Mouse (Mus musculus) cerebellum, adult 2 months (tissue): ENCODE measurements around the gene Olfr680-ps1. TPM values are rescaled to one million over a fixed set of nuclear protein-coding genes. Genes with fewer than 3 reads are reported as not detected.
"Not testable (repeated sequence)": the region's sequence is repeated elsewhere in the genome, so short reads cannot be mapped to it uniquely, and the experiment has no call there.

Experiments
- DNase-seq, 2 experiments: peaks; one replicate each; pipeline ENCODE4 v3.0.0; 2021
- H3K27ac ChIP-seq: fragments of 200-500 bp; 2 replicates; pipeline ENCODE4 v1.5.1; 2012; ENCODE audit warnings: low read length, control low read depth, inconsistent platforms; ENCODE audit not compliant: insufficient read depth
- H3K27me3 ChIP-seq: fragments of 200-500 bp; 2 replicates; pipeline ENCODE4 v1.6.1; 2012; ENCODE audit warnings: inconsistent platforms, mild to moderate bottlenecking, low read length, moderate library complexity; ENCODE audit not compliant: control insufficient read depth, insufficient read depth
- H3K4me1 ChIP-seq: fragments of 200-500 bp; 2 replicates; pipeline ENCODE4 v1.6.1; 2011; ENCODE audit warnings: low read length; ENCODE audit not compliant: control insufficient read depth, insufficient read depth
- H3K4me3 ChIP-seq: fragments of 200-500 bp; replicated peaks from 2 replicates; pipeline ENCODE3; 2011; ENCODE audit warnings: mild to moderate bottlenecking, low read depth, low read length, control low read depth; ENCODE audit not compliant: insufficient read depth
- CTCF ChIP-seq: fragments of 200-500 bp; IDR thresholded peaks from 2 replicates; pipeline ENCODE4 v1.5.1; 2011; ENCODE audit warnings: low read depth, mild to moderate bottlenecking, control low read depth, low read length, moderate library complexity, borderline replicate concordance; ENCODE audit not compliant: insufficient read depth
- POLR2A ChIP-seq: fragments of 200-500 bp; IDR thresholded peaks from 2 replicates; pipeline ENCODE4 v1.6.1; 2011; ENCODE audit warnings: low read length, control low read depth, borderline replicate concordance; ENCODE audit not compliant: insufficient read depth
- WGBS: fragments of 180-500 bp; shearing (Covaris S2); methylation state at CpG from one replicate; pipeline ENCODE4 v1.1.7; 2018; 5-methylcytosine and 5-hydroxymethylcytosine counted together
- polyA plus RNA-seq: library from polyadenylated mRNA; depleted of rRNA; stranded (reverse); fragments of >200 nt; gene quantifications from 2 replicates; pipeline ENCODE4 v1.2.3, GENCODE M21; 2012; rRNA removed

Gene Olfr680-ps1
- not detected in 2 replicates for polyA plus RNA-seq

DNA sequence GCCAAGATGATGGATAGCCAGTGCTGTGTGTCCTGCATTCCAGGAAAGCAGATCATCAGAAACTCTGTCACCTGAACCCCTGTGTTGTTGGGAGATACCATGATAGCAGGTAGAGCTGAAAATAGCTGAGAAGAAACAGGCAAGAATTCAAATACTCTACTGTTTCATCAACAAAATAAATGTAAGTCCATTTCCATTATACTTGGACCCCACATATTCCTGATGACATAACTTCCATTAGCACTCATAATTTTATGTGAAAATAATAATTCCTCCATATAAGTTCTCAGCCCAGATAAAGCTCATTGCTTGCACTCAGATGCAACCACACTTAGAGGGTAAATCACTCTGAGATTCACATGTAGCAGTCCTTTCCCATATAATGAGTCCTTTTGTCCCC, at the start of gene Olfr680-ps1:
Gene Olfr680-ps1, minus strand, starts transcription at position 101 of the 400 bp plus-strand sequence.
- not testable (repeated sequence) for H3K4me1 ChIP-seq, H3K4me3 ChIP-seq, DNase-seq, H3K27me3 ChIP-seq, H3K27ac ChIP-seq

DNA sequence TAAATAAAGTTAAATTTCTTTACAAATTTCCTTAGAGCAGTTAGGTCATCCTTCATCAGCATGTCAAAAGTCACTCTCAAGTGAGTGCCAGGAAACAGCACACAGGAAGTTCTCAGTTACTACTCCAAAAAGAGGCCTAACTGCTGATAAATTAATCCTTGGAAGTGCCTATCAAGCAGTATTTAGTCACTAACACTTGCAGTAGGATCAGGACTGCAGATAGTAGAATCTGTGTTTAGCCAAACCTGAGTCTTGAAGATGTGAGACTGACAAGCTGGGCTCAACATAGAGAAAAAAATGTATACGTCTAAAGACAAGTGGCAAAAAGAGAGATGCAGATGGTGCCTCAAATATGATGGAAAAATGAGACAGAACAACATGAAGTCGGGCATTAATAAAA, 48.7 kb upstream of the Olfr680-ps1 start:
- Histone ChIP-seq H3K4me3 (no peak overlapping the region), H3K27ac (no peak overlapping the region), H3K27me3 (no peaks in the 10 kb centered on the region), H3K4me1 (no peaks in the 10 kb centered on the region)
- no peak for DNase-seq
- 68% methylated on average over 2 of the region's 2 CpGs for WGBS
- TF ChIP-seq POLR2A (no peak), CTCF (no peak)

DNA sequence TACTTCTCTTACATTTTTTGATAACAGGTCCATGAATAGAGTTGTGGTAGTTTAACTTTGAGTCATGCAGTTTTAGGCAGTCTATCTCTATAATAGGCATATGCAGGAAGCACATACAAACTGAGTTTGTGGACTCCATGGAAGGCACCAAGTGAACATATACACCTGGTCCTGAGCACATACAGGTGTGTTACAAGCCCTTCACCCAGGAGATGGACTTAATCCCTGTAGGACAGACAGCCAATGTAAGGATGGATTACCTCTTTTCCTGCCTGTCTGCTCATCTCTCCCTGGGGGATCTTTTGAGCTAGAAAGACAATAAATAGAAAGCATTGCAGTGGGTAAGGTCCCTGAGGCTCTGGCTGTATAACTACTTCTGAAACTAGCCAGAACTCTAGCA, 23.9 kb upstream of the Olfr680-ps1 start, which contains the start of gene Olfr681:
Gene Olfr681, plus strand, starts transcription at position 301 of the 400 bp plus-strand sequence.
- no peaks in the 10 kb centered on the region for H3K4me1 ChIP-seq
- H3K4me3 ChIP-seq: no peak within 1 kb of the TSS
- H3K27ac ChIP-seq: no peak within 1 kb of the TSS
- no peak for TF ChIP-seq POLR2A
- no peak for TF ChIP-seq CTCF
- no peaks in the 10 kb centered on the region for H3K27me3 ChIP-seq
- no peak for DNase-seq

DNA sequence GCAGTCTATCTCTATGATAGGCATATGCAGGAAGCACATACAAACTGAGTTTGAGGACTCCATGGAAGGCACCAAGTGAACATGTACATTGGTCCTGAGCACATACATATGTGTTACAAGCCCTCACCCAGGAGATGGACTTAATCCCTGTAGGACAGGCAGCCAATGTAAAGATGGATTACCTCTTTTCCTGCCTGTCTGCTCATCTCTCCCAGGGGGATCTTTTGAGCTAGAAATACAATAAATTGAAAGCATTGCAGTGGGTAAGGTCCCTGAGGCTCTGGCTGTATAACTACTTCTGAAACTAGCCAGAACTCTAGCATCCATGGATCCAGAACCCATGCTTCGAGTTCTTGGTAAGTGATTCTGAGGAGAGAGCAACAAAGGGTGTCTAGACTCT, 11.7 kb downstream of the Olfr680-ps1 start, which contains the start of gene Olfr679:
Gene Olfr679, plus strand, starts transcription at position 301 of the 400 bp plus-strand sequence.
- Histone ChIP-seq H3K4me3 (no peak within 1 kb of the TSS), H3K4me1 (no peaks in the 10 kb centered on the region), H3K27ac (no peak within 1 kb of the TSS), H3K27me3 (no peaks in the 10 kb centered on the region)
- DNase-seq: no peak
- 48% methylated on average over 1 of the region's 1 CpGs for WGBS
- TF ChIP-seq POLR2A (no peak), CTCF (no peak)

DNA sequence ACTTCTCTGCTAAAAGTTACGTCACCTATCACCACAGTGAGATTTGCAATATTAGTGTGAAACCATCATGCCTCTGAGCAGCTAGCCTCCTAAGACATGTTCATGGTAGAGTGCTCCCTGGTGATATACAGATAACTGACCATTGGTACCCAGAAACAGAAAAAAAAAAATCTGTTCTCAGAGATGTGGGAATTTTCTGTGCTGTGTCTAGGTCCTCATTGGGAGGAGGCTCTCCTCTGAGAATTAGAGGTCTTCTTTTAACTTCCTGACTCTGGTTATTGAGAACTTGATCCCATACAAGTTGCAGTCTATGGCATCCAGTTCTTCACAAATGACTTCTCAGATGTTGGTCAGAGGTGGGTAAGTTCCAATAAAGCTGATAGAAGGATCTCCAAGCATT, 28.4 kb downstream of the Olfr680-ps1 start, which contains the start of gene Olfr678:
Gene Olfr678, plus strand, starts transcription at position 301 of the 400 bp plus-strand sequence.
- Histone ChIP-seq H3K4me3 (no peak within 1 kb of the TSS), H3K27me3 (no peaks in the 10 kb centered on the region), H3K27ac (no peak within 1 kb of the TSS), H3K4me1 (no peaks in the 10 kb centered on the region)
- WGBS: 86% methylated on average over 1 of the region's 1 CpGs
- TF ChIP-seq CTCF (no peak), POLR2A (no peak)
- no peak for DNase-seq

DNA sequence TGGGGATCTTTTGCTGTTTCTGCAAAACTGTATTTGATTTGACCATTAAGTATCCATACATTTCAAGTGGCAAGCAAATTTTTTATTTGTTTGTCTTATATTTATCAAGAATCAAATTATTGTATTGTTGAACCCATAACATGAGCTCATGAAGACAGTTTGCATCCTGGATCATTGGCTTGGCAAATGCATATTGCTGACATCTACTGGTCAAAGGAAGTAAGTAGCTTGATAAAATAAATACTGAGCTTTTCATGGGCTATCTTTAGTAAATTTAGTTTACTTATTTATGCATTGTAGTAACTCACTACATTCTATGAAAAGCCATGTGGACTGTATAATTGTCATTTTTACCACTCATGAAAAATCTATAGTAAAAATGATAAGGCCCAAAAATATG, 33.7 kb downstream of the Olfr680-ps1 start:
- DNase-seq: no peak
- H3K27ac ChIP-seq: no peak overlapping the region
- no peak for TF ChIP-seq CTCF
- no peak for TF ChIP-seq POLR2A
- no peaks in the 10 kb centered on the region for H3K4me1 ChIP-seq
- H3K27me3 ChIP-seq: no peaks in the 10 kb centered on the region
- H3K4me3 ChIP-seq: no peak overlapping the region

Other genes with a start within 250 kb of the Olfr680-ps1 start
- gene Usp17la, start 235.8 kb downstream of the Olfr680-ps1 start, polyA plus RNA-seq: not detected in 2 replicates
- not detected in 2 replicates for gene Olfr665, start 214.8 kb downstream of the Olfr680-ps1 start, polyA plus RNA-seq
- gene Olfr666, start 196.9 kb downstream of the Olfr680-ps1 start, polyA plus RNA-seq: not detected in 2 replicates
- not detected in 2 replicates for gene Olfr667, start 171.3 kb downstream of the Olfr680-ps1 start, polyA plus RNA-seq
- not detected in 2 replicates for gene Olfr668, start 164.8 kb downstream of the Olfr680-ps1 start, polyA plus RNA-seq
- not detected in 2 replicates for gene Olfr669, start 158.6 kb downstream of the Olfr680-ps1 start, polyA plus RNA-seq
- gene Olfr670, start 130.2 kb downstream of the Olfr680-ps1 start, polyA plus RNA-seq: not detected in 2 replicates
- not detected in 2 replicates for gene Olfr671, start 113.7 kb downstream of the Olfr680-ps1 start, polyA plus RNA-seq
- not detected in 2 replicates for gene Olfr672, start 90.8 kb downstream of the Olfr680-ps1 start, polyA plus RNA-seq
- not detected in 2 replicates for gene Olfr675, start 64.4 kb downstream of the Olfr680-ps1 start, polyA plus RNA-seq
- not detected in 2 replicates for gene Olfr676, start 60.1 kb downstream of the Olfr680-ps1 start, polyA plus RNA-seq
- not detected in 2 replicates for gene Olfr677, start 41.4 kb downstream of the Olfr680-ps1 start, polyA plus RNA-seq
- gene Olfr678, start 28.3 kb downstream of the Olfr680-ps1 start, polyA plus RNA-seq: not detected in 2 replicates
- gene Olfr679, start 11.6 kb downstream of the Olfr680-ps1 start, polyA plus RNA-seq: not detected in 2 replicates
- gene Olfr681, start 24.0 kb upstream of the Olfr680-ps1 start, polyA plus RNA-seq: not detected in 2 replicates
- not detected in 2 replicates for gene Olfr683, start 54.2 kb upstream of the Olfr680-ps1 start, polyA plus RNA-seq
- not detected in 2 replicates for gene Olfr684, start 70.8 kb upstream of the Olfr680-ps1 start, polyA plus RNA-seq
- not detected in 2 replicates for gene Olfr685, start 93.2 kb upstream of the Olfr680-ps1 start, polyA plus RNA-seq
- not detected in 2 replicates for gene Olfr686, start 114.7 kb upstream of the Olfr680-ps1 start, polyA plus RNA-seq
- not detected in 2 replicates for gene Olfr688, start 195.3 kb upstream of the Olfr680-ps1 start, polyA plus RNA-seq
- not detected in 2 replicates for gene Olfr689, start 218.3 kb upstream of the Olfr680-ps1 start, polyA plus RNA-seq
- gene Olfr690, start 241.3 kb upstream of the Olfr680-ps1 start, polyA plus RNA-seq: 0.43 and 0.60 TPM in 2 replicates
- gene Olfr691, start 249.5 kb upstream of the Olfr680-ps1 start, polyA plus RNA-seq: 0.23 and 0.43 TPM in 2 replicates